Mouse (Mus musculus) thymus, adult 2 months (tissue): ENCODE data around the gene Pla2g4e.

Source experiments
- CTCF ChIP-seq: fragments of 200-500 bp; IDR thresholded peaks from 2 replicates; pipeline ENCODE4 v1.5.1; 2012; ENCODE audit warnings: mild to moderate bottlenecking, control low read depth, low read length, moderate library complexity, borderline replicate concordance; ENCODE audit not compliant: control insufficient read depth, poor library complexity, insufficient read depth; ENCODE audit errors: extremely low read depth
- POLR2A ChIP-seq: fragments of 200-500 bp; IDR thresholded peaks from 2 replicates; pipeline ENCODE4 v1.6.1; 2012; ENCODE audit warnings: mild to moderate bottlenecking, low read length, control low read depth, moderate library complexity; ENCODE audit not compliant: control insufficient read depth, poor library complexity, insufficient read depth; ENCODE audit errors: extremely low read depth

GRCm38 (mm10) chr2:120285639-120286038, 40.5 kb upstream of the Pla2g4e start:
- TF ChIP-seq POLR2A (no peak), CTCF (no peak)
